Mouse (Mus musculus): ENCODE measurements around the gene Rbm33.

Rbm33 gene

GRCm38 (mm10) chr5:28457921-28458641 lies 141.2 kb downstream of the Rbm33 start:
- in situ Hi-C loops (cut with MboI; ENCODE audit: unreplicated experiment in 2 of 2) = loop anchor here in 1 of 2 experiments (25.0 kb wide), 1 partner anchor 1229 kb away; no protein-coding TSS in a partner anchor

DNA sequence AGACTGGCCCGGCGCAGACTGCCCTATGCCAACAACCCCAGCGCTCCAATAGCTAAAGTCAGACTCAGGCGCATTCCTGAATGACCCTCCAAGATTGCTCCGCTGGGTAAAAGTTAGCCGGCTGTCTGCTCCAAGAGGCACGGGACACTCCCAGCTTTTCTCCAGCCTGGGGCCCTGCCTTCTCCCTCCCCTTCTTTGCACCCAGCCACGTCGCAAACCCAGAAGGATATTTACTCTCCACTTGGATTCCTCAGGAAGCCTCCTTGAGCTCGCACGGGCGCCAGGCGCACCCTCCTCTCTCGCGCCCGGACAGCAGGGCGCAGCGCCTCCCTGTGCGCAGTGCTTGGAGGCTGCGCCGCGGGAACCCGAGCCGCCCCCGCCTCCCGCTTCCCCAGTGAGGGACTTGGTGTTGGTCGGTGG lies 141.9 kb downstream of the Rbm33 start:
- in situ Hi-C loops (cut with MboI; ENCODE audit: unreplicated experiment in 2 of 2) = loop anchor here in 1 of 2 experiments (25.0 kb wide), 1 partner anchor 1228 kb away; no protein-coding TSS in a partner anchor

DNA sequence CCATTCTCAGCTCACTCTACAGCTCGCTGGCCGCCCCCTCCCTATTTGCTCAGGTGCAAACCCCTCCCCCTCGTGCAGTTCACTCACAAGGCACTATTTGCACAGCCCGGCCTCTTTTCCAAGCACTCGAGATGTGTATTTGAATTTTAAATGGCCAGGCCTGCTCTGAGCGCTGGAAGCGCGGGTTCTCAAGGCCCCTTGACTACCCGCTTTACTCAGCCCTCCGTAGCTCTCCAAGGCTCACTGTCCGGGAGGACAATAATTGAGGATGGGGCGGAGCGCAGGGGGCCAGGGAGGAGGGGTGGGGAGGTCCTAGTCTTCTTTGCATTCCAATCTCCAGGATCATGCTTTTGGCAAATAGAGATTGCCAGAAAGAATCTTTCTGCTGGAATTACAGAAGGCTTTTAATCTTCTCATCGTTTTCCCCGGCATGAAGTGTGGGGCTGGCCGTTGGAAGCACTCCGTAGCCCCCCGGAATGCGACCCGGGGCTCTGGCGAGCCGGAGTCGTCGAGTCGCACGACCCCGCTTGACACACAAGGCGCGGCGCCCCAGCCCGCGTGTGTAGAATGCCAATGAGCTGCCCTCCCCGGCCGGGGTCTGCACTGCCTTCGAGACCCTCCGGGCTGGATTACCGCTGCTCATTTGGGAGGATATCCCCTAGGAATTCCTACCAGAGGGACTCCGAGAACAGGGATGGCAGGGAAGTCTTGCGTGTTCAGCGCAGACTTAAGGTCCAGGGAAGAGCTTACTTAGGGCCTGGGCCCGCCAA lies 142.7 kb downstream of the Rbm33 start:
- in situ Hi-C loops (cut with MboI; ENCODE audit: unreplicated experiment in 2 of 2) = loop anchor here in 1 of 2 experiments (25.0 kb wide), 1 partner anchor 1228 kb away; no protein-coding TSS in a partner anchor

- in situ Hi-C loops (cut with MboI; ENCODE audit: unreplicated experiment in 2 of 2) = loop anchor here in 1 of 2 experiments (25.0 kb wide), 1 partner anchor 1227 kb away; no protein-coding TSS in a partner anchor
These were observed 143.8 kb downstream of the Rbm33 start for GRCm38 (mm10) chr5:28460556-28461350.

DNA sequence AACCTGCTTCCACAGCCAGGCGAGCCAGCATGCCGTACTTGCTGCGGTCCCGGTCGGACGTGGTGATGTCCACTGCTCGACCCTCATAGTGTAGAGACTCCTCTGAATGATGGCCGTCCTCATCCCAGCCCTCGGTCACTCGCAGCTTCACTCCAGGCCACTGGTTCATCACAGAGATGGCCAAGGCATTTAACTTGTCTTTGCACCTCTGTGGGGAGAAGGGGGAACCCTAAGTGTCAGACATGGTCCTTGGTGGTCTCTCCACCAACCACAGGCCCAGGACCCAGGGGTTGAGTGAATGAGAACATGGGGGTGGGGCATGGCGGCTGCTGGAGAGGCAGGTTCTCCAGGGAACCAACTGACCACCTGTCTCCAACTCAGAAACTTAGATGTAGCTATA lies 144.5 kb downstream of the Rbm33 start:
- in situ Hi-C loops (cut with MboI; ENCODE audit: unreplicated experiment in 2 of 2) = loop anchor here in 1 of 2 experiments (25.0 kb wide), 1 partner anchor 1226 kb away; no protein-coding TSS in a partner anchor

GRCm38 (mm10) chr5:28462741-28463590 lies 146.0 kb downstream of the Rbm33 start:
- in situ Hi-C loops (cut with MboI; ENCODE audit: unreplicated experiment in 2 of 2) = loop anchor here in 1 of 2 experiments (25.0 kb wide), 1 partner anchor 1224 kb away; no protein-coding TSS in a partner anchor

GRCm38 (mm10) chr5:28463656-28464055 lies 146.7 kb downstream of the Rbm33 start:
- in situ Hi-C loops (cut with MboI; ENCODE audit: unreplicated experiment in 2 of 2) = loop anchor here in 1 of 2 experiments (25.0 kb wide), 1 partner anchor 1224 kb away; no protein-coding TSS in a partner anchor

DNA sequence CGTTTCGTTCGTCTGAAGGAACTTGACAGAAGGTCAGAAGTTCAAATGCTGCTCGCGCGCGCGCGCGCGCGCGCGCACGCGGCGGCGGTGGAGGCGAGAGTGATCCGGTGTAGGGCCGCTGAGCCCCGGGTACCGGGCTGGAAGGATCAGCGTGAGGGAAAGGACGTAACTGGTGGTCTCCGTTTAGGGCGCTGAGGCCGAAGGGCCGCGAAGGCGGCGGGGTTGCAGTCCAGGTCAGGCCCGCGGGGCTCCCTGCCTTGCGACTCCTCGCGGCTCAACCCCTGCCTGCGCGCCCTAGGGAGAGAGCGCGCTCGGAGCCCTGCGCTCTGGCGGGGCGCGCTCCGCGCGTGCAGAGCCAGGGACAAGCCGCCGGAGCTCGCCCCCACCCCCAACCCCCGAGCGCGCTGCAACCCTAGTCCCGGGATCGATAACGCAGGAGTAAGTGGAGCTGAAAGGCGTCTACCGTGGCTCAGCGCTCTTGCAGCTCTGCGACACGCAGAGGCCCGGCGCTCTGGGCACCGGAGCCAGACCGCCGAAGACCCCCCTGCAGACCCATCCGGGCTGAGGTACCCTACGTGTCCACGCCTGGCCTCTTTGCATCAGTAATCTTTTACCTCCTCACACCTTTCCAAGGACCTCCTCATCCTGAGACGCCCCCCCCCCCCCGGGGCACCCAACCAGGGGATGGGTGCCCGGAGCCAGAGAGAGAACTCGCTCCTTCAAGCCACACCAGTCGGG lies 147.6 kb downstream of the Rbm33 start:
- in situ Hi-C loops (cut with MboI; ENCODE audit: unreplicated experiment in 2 of 2) = loop anchor here in 1 of 2 experiments (25.0 kb wide), 1 partner anchor 1223 kb away; no protein-coding TSS in a partner anchor

- in situ Hi-C loops (cut with MboI; ENCODE audit: unreplicated experiment in 2 of 2) = loop anchor here in 1 of 2 experiments (25.0 kb wide), 1 partner anchor 1222 kb away; no protein-coding TSS in a partner anchor
These were observed 148.1 kb downstream of the Rbm33 start for GRCm38 (mm10) chr5:28465099-28465406.

DNA sequence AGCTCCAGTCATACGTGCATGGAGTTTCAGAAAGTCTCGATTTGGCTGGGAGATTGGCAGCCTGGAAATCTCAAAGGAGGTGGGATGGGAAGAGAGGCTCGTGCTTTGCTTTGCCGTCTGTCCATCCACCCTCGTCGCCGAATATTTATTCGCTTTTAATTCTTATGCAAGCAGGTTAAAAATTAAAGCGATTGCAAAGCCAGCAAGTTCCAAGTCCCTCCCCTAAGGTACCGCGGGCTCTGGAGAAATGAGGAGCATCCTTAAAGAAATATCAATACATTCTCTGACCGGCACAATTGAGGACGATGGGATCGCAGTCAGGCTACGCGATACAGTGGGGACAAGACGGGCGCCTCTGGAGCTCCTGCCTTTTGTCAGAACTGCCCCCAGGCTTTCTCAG lies 148.6 kb downstream of the Rbm33 start:
- in situ Hi-C loops (cut with MboI; ENCODE audit: unreplicated experiment in 2 of 2) = loop anchor here in 1 of 2 experiments (25.0 kb wide), 1 partner anchor 1222 kb away; no protein-coding TSS in a partner anchor

GRCm38 (mm10) chr5:28466351-28466750 lies 149.4 kb downstream of the Rbm33 start:
- in situ Hi-C loops (cut with MboI; ENCODE audit: unreplicated experiment in 2 of 2) = loop anchor here in 1 of 2 experiments (25.0 kb wide), 1 partner anchor 1221 kb away; no protein-coding TSS in a partner anchor

DNA sequence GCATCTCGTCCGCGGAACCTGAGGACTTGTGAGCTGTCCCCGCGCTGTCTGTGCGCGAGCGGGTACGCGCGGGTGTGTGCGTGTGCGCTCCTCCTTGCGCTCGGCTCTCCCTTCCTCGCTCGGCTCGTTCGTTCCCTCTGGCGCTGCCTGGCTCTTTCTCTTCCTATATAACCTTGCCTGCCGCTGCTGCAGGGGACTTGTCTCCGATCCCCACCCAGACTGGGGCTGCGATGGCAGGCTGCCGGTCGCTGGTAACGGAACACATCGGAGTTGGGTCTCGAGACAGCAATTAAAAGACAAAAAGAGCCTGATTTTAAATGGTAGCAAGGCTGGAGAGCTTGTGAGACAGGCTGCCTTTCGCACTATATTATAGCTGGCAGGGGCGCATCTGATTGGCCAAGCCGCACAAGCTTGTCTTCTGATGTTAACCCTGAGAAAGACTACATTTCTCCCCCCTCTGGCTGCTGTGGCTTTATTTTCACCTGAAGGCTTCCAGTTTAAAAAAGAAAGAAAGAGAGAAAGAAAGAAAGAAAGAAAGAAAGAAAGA lies 149.9 kb downstream of the Rbm33 start, which contains the start of gene Shh:
Gene Shh, minus strand, starts transcription at position 497 of the 547 bp plus-strand sequence.
- in situ Hi-C loops (cut with MboI; ENCODE audit: unreplicated experiment in 2 of 2) = loop anchor here in 1 of 2 experiments (25.0 kb wide), 1 partner anchor 1220 kb away; no protein-coding TSS in a partner anchor
